Mouse (Mus musculus) layer of hippocampus, adult 2 months (tissue): ENCODE results near the gene Cox19. TPM values are rescaled to one million over a fixed set of nuclear protein-coding genes. Genes with fewer than 3 reads are reported as not detected.

ENCODE experiments used
- DNase-seq, 2 experiments: peaks; one replicate each; pipeline ENCODE4 v3.0.0; 2022; ENCODE audit warnings: low spot score in 2 of 2
- H3K27ac ChIP-seq: fragments of 200-600 bp; 2 replicates; pipeline ENCODE4 v1.8.1; 2022
- H3K4me3 ChIP-seq: fragments of 200-600 bp; 2 replicates; pipeline ENCODE4 v1.8.1; 2022; ENCODE audit warnings: mild to moderate bottlenecking
- CTCF ChIP-seq: fragments of 200-600 bp; conservative IDR thresholded peaks from 2 replicates; pipeline ENCODE4 v1.8.1; 2022; ENCODE audit warnings: antibody characterized with exemption, mild to moderate bottlenecking, moderate library complexity
- microRNA-seq, 2 experiments: library from miRNA; unstranded; fragments of <30 nt; microRNA quantifications; one replicate each; pipeline ENCODE4 v1.2.0; 2021
- total RNA-seq, 2 experiments: library from RNA; stranded (reverse); gene quantifications; 2 replicates each; pipeline ENCODE4 v1.2.3; 2021

The Cox19 gene
- total RNA-seq, 2 experiments from 2014 or later, result 74.3 to 76.8 TPM

GRCm38 (mm10) chr5:139287787-139288186 is 63.4 kb downstream of the Cox19 start:
- TF ChIP-seq CTCF, result no peak
- Histone ChIP-seq H3K27ac (peak overlapping the region; percentile 8; the same call in 1 of the 2 replicates), H3K4me3 (no peak overlapping the region)
- DNase-seq, result no peak

GRCm38 (mm10) chr5:139287099-139287498 is 64.1 kb downstream of the Cox19 start:
- peak overlapping the region; percentile 84 for H3K27ac ChIP-seq
- no peak for TF ChIP-seq CTCF
- DNase-seq, result no peak

More at GRCm38 (mm10) chr5:139287099-139287498, 64.1 kb downstream of the Cox19 start:
- H3K4me3 ChIP-seq, result no peak overlapping the region

Small RNA genes within 50 kb of the gene (microRNA-seq; reads per million reads assigned to microRNA genes)
- 195 to 251 reads per million in 2 experiments for gene Mir339

Other genes with a start within 250 kb of the Cox19 start
- gene Prkar1b, start 201.4 kb downstream of the Cox19 start, total RNA-seq, result 100 to 1,000 TPM; 393 to 425 TPM
- gene Dnaaf5, start 201.2 kb downstream of the Cox19 start, total RNA-seq, result 10 to 100 TPM in 1 of 2 experiments, 1 to 10 TPM in 1; 5.7 to 10.7 TPM
- gene Sun1, start 150.8 kb downstream of the Cox19 start, total RNA-seq, result 10 to 100 TPM; 78.8 to 91.0 TPM
- gene Get4, start 99.1 kb downstream of the Cox19 start, total RNA-seq, result 10 to 100 TPM; 52.5 to 53.8 TPM
- gene Adap1, start 25.8 kb downstream of the Cox19 start, total RNA-seq, result 100 to 1,000 TPM; 162 to 171 TPM
- not detected for gene Cyp2w1, start 1.2 kb upstream of the Cox19 start, total RNA-seq
- gene Gpr146, start 26.3 kb upstream of the Cox19 start, total RNA-seq, result 10 to 100 TPM; 11.5 to 12.8 TPM
- gene C130050O18Rik, start 53.9 kb upstream of the Cox19 start, total RNA-seq, result under 1 TPM in 1 of 2 experiments, not detected in 1; 0.18 TPM
- gene Gper1, start 71.7 kb upstream of the Cox19 start, total RNA-seq, result 1 to 10 TPM; 2.1 to 2.4 TPM
- gene 3110082I17Rik, start 109.1 kb upstream of the Cox19 start, total RNA-seq, result 10 to 100 TPM; 17.1 to 18.1 TPM
- gene Zfand2a, start 133.1 kb upstream of the Cox19 start, total RNA-seq, result 10 to 100 TPM; 56.5 to 63.1 TPM
- gene Uncx, start 192.1 kb upstream of the Cox19 start, total RNA-seq, result not detected